Mouse (Mus musculus) MEL (cell line): ENCODE data around the gene Gm9. TPM values are rescaled to one million over a fixed set of nuclear protein-coding genes. Genes with fewer than 3 reads are reported as not detected.

Experiments
- DNase-seq: peaks from one replicate; pipeline ENCODE4 v3.0.0; 2011; ENCODE audit warnings: low read depth, low spot score
- H3K27ac ChIP-seq: 2 replicates; pipeline ENCODE4 v1.5.1; 2012; ENCODE audit warnings: low read depth, mild to moderate bottlenecking, control low read depth, low read length, moderate library complexity; ENCODE audit not compliant: control insufficient read depth
- H3K27me3 ChIP-seq, 2 experiments: fragments of 150-350 bp in 1 of 2; sonication (generic) in 1 of 2; 2 replicates each; pipeline ENCODE4 v1.6.1; 2012; ENCODE audit warnings: low read length in 2 of 2, mild to moderate bottlenecking in 2 of 2, improper control_type of control experiment in 1 of 2, moderate library complexity in 1 of 2; ENCODE audit not compliant: insufficient read depth in 2 of 2, control insufficient read depth in 1 of 2
- H3K36me3 ChIP-seq, 2 experiments: 2 replicates each; pipeline ENCODE4 v1.6.1; 2012 to 2014; ENCODE audit warnings: low read length in 2 of 2, improper control_type of control experiment in 1 of 2, inconsistent platforms in 1 of 2, mild to moderate bottlenecking in 1 of 2; ENCODE audit not compliant: insufficient read depth in 2 of 2, control insufficient read depth in 1 of 2
- H3K4me1 ChIP-seq, 2 experiments: fragments of 150-350 bp in 1 of 2; sonication (generic) in 1 of 2; 2 replicates each; pipeline ENCODE4 v1.6.1; 2012; ENCODE audit warnings: low read length in 2 of 2, improper control_type of control experiment in 1 of 2, mild to moderate bottlenecking in 1 of 2; ENCODE audit not compliant: insufficient read depth in 2 of 2, control insufficient read depth in 1 of 2
- H3K4me3 ChIP-seq, 2 experiments: fragments of 150-350 bp in 1 of 2; sonication (generic) in 1 of 2; 2 replicates each; pipeline ENCODE4 v1.5.1; 2012; ENCODE audit warnings: low read depth in 2 of 2, low read length in 2 of 2, mild to moderate bottlenecking in 2 of 2, moderate library complexity in 2 of 2, control low read depth in 1 of 2, improper control_type of control experiment in 1 of 2; ENCODE audit not compliant: control insufficient read depth in 1 of 2, insufficient read depth in 1 of 2
- H3K79me2 ChIP-seq: 2 replicates; pipeline ENCODE4 v1.6.1; 2012; ENCODE audit warnings: mild to moderate bottlenecking, low read length, moderate library complexity; ENCODE audit not compliant: control insufficient read depth, poor library complexity, insufficient read depth
- H3K9ac ChIP-seq: 2 replicates; pipeline ENCODE4 v1.6.1; 2012; ENCODE audit warnings: low read depth, mild to moderate bottlenecking, control low read depth, low read length, moderate library complexity; ENCODE audit not compliant: control insufficient read depth, poor library complexity, severe bottlenecking
- H3K9me3 ChIP-seq: fragments of 150-350 bp; sonication (generic); replicated peaks from 2 replicates; pipeline ENCODE4 v1.6.1; 2012; ENCODE audit warnings: mild to moderate bottlenecking, low read length, improper control_type of control experiment, moderate library complexity; ENCODE audit not compliant: insufficient read depth
- CHD1 ChIP-seq: IDR thresholded peaks from 2 replicates; pipeline ENCODE4 v1.6.1; 2012; ENCODE audit warnings: low read depth, mild to moderate bottlenecking, inconsistent platforms, low read length, improper control_type of control experiment
- CHD2 ChIP-seq: IDR thresholded peaks from 2 replicates; pipeline ENCODE4 v1.6.1; 2011; ENCODE audit warnings: low read length, improper control_type of control experiment
- CTCF ChIP-seq, 3 experiments: IDR thresholded peaks in 2 of 3; conservative IDR thresholded peaks in 1 of 3; 2 replicates each; pipeline ENCODE4 v1.5.1; 2011 to 2012; ENCODE audit warnings: low read length in 3 of 3, low read depth in 2 of 3, mild to moderate bottlenecking in 2 of 3, improper control_type of control experiment in 1 of 3, inconsistent platforms in 1 of 3, mixed read lengths in 1 of 3, moderate library complexity in 1 of 3; ENCODE audit not compliant: control insufficient read depth in 1 of 3, insufficient read depth in 1 of 3, poor library complexity in 1 of 3, severe bottlenecking in 1 of 3
- ELF1 ChIP-seq: IDR thresholded peaks from 2 replicates; pipeline ENCODE4 v1.6.1; 2014; ENCODE audit warnings: low read depth, mild to moderate bottlenecking, inconsistent platforms, low read length, improper control_type of control experiment, moderate library complexity
- EP300 ChIP-seq, 2 experiments: IDR thresholded peaks; 2 replicates each; pipeline ENCODE4 v1.6.1; 2011; ENCODE audit warnings: improper control_type of control experiment in 2 of 2, low read length in 2 of 2, low read depth in 1 of 2, mild to moderate bottlenecking in 1 of 2
- ETS1 ChIP-seq: IDR thresholded peaks from 2 replicates; pipeline ENCODE4 v1.6.1; 2012; ENCODE audit warnings: low read depth, mild to moderate bottlenecking, inconsistent platforms, low read length, improper control_type of control experiment, moderate library complexity
- GABPA ChIP-seq: IDR thresholded peaks from 2 replicates; pipeline ENCODE4 v1.6.1; 2012; ENCODE audit warnings: low read depth, mild to moderate bottlenecking, inconsistent platforms, low read length, improper control_type of control experiment, moderate library complexity
- GATA1 ChIP-seq: IDR thresholded peaks from 2 replicates; pipeline ENCODE4 v1.6.1; 2011; ENCODE audit warnings: low read depth, low read length, improper control_type of control experiment
- HCFC1 ChIP-seq: IDR thresholded peaks from 2 replicates; pipeline ENCODE4 v1.6.1; 2012; ENCODE audit warnings: low read depth, mild to moderate bottlenecking, inconsistent platforms, low read length, improper control_type of control experiment, moderate library complexity
- JUND ChIP-seq: IDR thresholded peaks from 2 replicates; pipeline ENCODE4 v1.6.1; 2011; ENCODE audit warnings: low read depth, mild to moderate bottlenecking, improper control_type of control experiment, low read length
- KAT2A ChIP-seq: conservative IDR thresholded peaks from 2 replicates; pipeline ENCODE4 v1.6.1; 2012; ENCODE audit warnings: low read depth, low read length, improper control_type of control experiment, inconsistent platforms
- MAX ChIP-seq: IDR thresholded peaks from 2 replicates; pipeline ENCODE4 v1.6.1; 2011; ENCODE audit warnings: low read length, improper control_type of control experiment
- MAZ ChIP-seq: IDR thresholded peaks from 2 replicates; pipeline ENCODE4 v1.6.1; 2012; ENCODE audit warnings: low read depth, mild to moderate bottlenecking, inconsistent platforms, low read length, improper control_type of control experiment
- MEF2A ChIP-seq: IDR thresholded peaks from 2 replicates; pipeline ENCODE4 v1.6.1; 2014; ENCODE audit warnings: low read depth, mild to moderate bottlenecking, inconsistent platforms, low read length, improper control_type of control experiment; ENCODE audit not compliant: poor library complexity, insufficient replicate concordance, severe bottlenecking; ENCODE audit errors: extremely low read depth
- MXI1 ChIP-seq: IDR thresholded peaks from 2 replicates; pipeline ENCODE4 v1.6.1; 2011; ENCODE audit warnings: mild to moderate bottlenecking, low read depth, low read length, improper control_type of control experiment
- MYC ChIP-seq: IDR thresholded peaks from 2 replicates; pipeline ENCODE4 v1.6.1; 2011; ENCODE audit warnings: low read depth, mild to moderate bottlenecking, low read length, improper control_type of control experiment, moderate library complexity
- NELFE ChIP-seq: IDR thresholded peaks from 2 replicates; pipeline ENCODE4 v1.6.1; 2011; ENCODE audit warnings: low read depth, low read length, improper control_type of control experiment
- POLR2A ChIP-seq, 2 experiments: IDR thresholded peaks; 2 replicates each; pipeline ENCODE4 v1.6.1; 2011 to 2012; ENCODE audit warnings: low read length in 2 of 2, mild to moderate bottlenecking in 2 of 2, control low read depth in 1 of 2, improper control_type of control experiment in 1 of 2, low read depth in 1 of 2, moderate library complexity in 1 of 2; ENCODE audit not compliant: control insufficient read depth in 1 of 2, insufficient read depth in 1 of 2, poor library complexity in 1 of 2
- POLR2AphosphoS2 ChIP-seq: IDR thresholded peaks from 2 replicates; pipeline ENCODE4 v1.6.1; 2011; ENCODE audit warnings: low read length, improper control_type of control experiment
- POLR2AphosphoS5 ChIP-seq: IDR thresholded peaks from 2 replicates; pipeline ENCODE4 v1.6.1; 2012; ENCODE audit warnings: low read depth, borderline replicate concordance, mild to moderate bottlenecking, inconsistent platforms, low read length, moderate library complexity, mixed read lengths
- RAD21 ChIP-seq: IDR thresholded peaks from 2 replicates; pipeline ENCODE4 v1.6.1; 2011; ENCODE audit warnings: mild to moderate bottlenecking, low read depth, low read length, improper control_type of control experiment
- RCOR1 ChIP-seq: IDR thresholded peaks from 2 replicates; pipeline ENCODE4 v1.6.1; 2012; ENCODE audit warnings: low read depth, mild to moderate bottlenecking, inconsistent platforms, low read length, improper control_type of control experiment
- SIN3A ChIP-seq: IDR thresholded peaks from 2 replicates; pipeline ENCODE4 v1.6.1; 2012; ENCODE audit warnings: low read length, improper control_type of control experiment, inconsistent platforms
- SMC3 ChIP-seq: IDR thresholded peaks from 2 replicates; pipeline ENCODE4 v1.6.1; 2011; ENCODE audit warnings: low read depth, low read length, improper control_type of control experiment
- TCF12 ChIP-seq: IDR thresholded peaks from 2 replicates; pipeline ENCODE4 v1.6.1; 2014; ENCODE audit warnings: low read depth, mild to moderate bottlenecking, inconsistent platforms, low read length, improper control_type of control experiment, moderate library complexity
- UBTF ChIP-seq: IDR thresholded peaks from 2 replicates; pipeline ENCODE4 v1.6.1; 2012; ENCODE audit warnings: low read depth, mild to moderate bottlenecking, inconsistent platforms, low read length, improper control_type of control experiment, moderate library complexity, borderline replicate concordance; ENCODE audit not compliant: insufficient read depth
- USF1 ChIP-seq: IDR thresholded peaks from 2 replicates; pipeline ENCODE4 v1.6.1; 2014; ENCODE audit warnings: low read depth, mild to moderate bottlenecking, inconsistent platforms, low read length, improper control_type of control experiment, moderate library complexity
- USF2 ChIP-seq, 2 experiments: IDR thresholded peaks; 2 replicates each; pipeline ENCODE4 v1.6.1; 2011 to 2012; ENCODE audit warnings: improper control_type of control experiment in 2 of 2, low read length in 2 of 2, borderline replicate concordance in 1 of 2, inconsistent platforms in 1 of 2, low read depth in 1 of 2, mild to moderate bottlenecking in 1 of 2; ENCODE audit not compliant: insufficient read depth in 1 of 2
- ZC3H11A ChIP-seq: IDR thresholded peaks from 2 replicates; pipeline ENCODE4 v1.6.1; 2012; ENCODE audit warnings: low read depth, mild to moderate bottlenecking, inconsistent platforms, low read length, improper control_type of control experiment
- ZKSCAN1 ChIP-seq: IDR thresholded peaks from 2 replicates; pipeline ENCODE4 v1.6.1; 2012; ENCODE audit warnings: low read depth, mild to moderate bottlenecking, inconsistent platforms, low read length, improper control_type of control experiment, moderate library complexity
- ZMIZ1 ChIP-seq: IDR thresholded peaks from 2 replicates; pipeline ENCODE4 v1.6.1; 2012; ENCODE audit warnings: low read depth, mild to moderate bottlenecking, inconsistent platforms, low read length, improper control_type of control experiment, moderate library complexity
- ZNF384 ChIP-seq: IDR thresholded peaks from 2 replicates; pipeline ENCODE4 v1.6.1; 2012; ENCODE audit warnings: low read depth, mild to moderate bottlenecking, inconsistent platforms, low read length, improper control_type of control experiment
- polyA plus RNA-seq, 2 experiments: library from polyadenylated mRNA; stranded (reverse) in 1 of 2; unstranded in 1 of 2; fragments of >175 nt in 1 of 2; fragments of >200 nt in 1 of 2; gene quantifications; 2 replicates each; pipeline versions ENCODE4 v1.2.1 to v1.2.4; 2012; ENCODE audit warnings: low replicate concordance in 2 of 2, low read depth in 1 of 2; ENCODE audit not compliant: insufficient read length in 2 of 2, insufficient read depth in 1 of 2, missing spikeins in 1 of 2
- total RNA-seq: library from RNA; depleted of rRNA; stranded (reverse); fragments of 300-350 nt; gene quantifications from 2 replicates; pipeline ENCODE4 v1.2.3, GENCODE M21; 2012

Gm9 gene
- total and polyA plus RNA-seq, 3 experiments, result not detected

- peaks cover 0 to 4% of the 10 kb centered on the region in 2 experiments for H3K4me1 ChIP-seq
- 0 out of 2 replicates have a peak, but pooled peaks have one; percentile 3 for TF ChIP-seq USF1
- peak; percentile 90 for TF ChIP-seq ELF1
- peak; percentile 45; the same call in 1 of the 2 replicates for TF ChIP-seq TCF12
- TF ChIP-seq MAX, result 0 out of 2 replicates have a peak, but pooled peaks have one; percentile 37
- peak in 1 of 2 experiments; percentile 63; a peak in 1 of 4 replicates for TF ChIP-seq POLR2A (IDR thresholded peaks at IDR 0.05; ENCODE audit: control insufficient read depth in 1 of 2, insufficient read depth in 1 of 2, low read depth in 1 of 2, low read length in 2 of 2, poor library complexity in 1 of 2)
- no peak for TF ChIP-seq ZMIZ1
- TF ChIP-seq RAD21, result no peak
- TF ChIP-seq JUND, result no peak
- no peak for TF ChIP-seq CHD1
- TF ChIP-seq MAZ, result peak; percentile 49; the same call in 1 of the 2 replicates
- no peak for TF ChIP-seq GATA1
- TF ChIP-seq ZC3H11A, result no peak
- no peak for TF ChIP-seq ZNF384
- peak; percentile 53; the same call in 1 of the 2 replicates for TF ChIP-seq KAT2A
- no peak for TF ChIP-seq USF2 (IDR thresholded peaks at IDR 0.05; ENCODE audit: borderline replicate concordance in 1 of 2, insufficient read depth in 1 of 2, low read depth in 1 of 2, low read length in 2 of 2)
- no peak for TF ChIP-seq SMC3
- TF ChIP-seq EP300 (IDR thresholded peaks at IDR 0.05; ENCODE audit: low read depth in 1 of 2, low read length in 2 of 2), result no peak; a peak in 1 of 4 replicates
- no peak for TF ChIP-seq POLR2AphosphoS5
- TF ChIP-seq SIN3A, result peak; percentile 93
- no peak for TF ChIP-seq UBTF
- 0 out of 2 replicates have a peak, but pooled peaks have one; percentile 38 for TF ChIP-seq POLR2AphosphoS2
- TF ChIP-seq MXI1, result peak; percentile 89
- TF ChIP-seq ETS1, result peak; percentile 21; the same call in 1 of the 2 replicates
- TF ChIP-seq CTCF (IDR thresholded peaks at IDR 0.05 in 2 of 3, conservative IDR thresholded peaks at IDR 0.05 in 1 of 3; ENCODE audit: control insufficient read depth in 1 of 3, insufficient read depth in 1 of 3, low read depth in 2 of 3, low read length in 3 of 3, poor library complexity in 1 of 3, severe bottlenecking in 1 of 3), result no peak
- peak; percentile 89 for TF ChIP-seq HCFC1
- TF ChIP-seq NELFE, result peak; percentile 56
- no peak for TF ChIP-seq ZKSCAN1
- TF ChIP-seq CHD2, result no peak
- TF ChIP-seq RCOR1, result no peak
- 0 out of 2 replicates have a peak, but pooled peaks have one; percentile 29 for TF ChIP-seq MYC
- TF ChIP-seq GABPA, result no peak
- TF ChIP-seq MEF2A, result no peak
Observed at GRCm38 (mm10) chrX:37191105-37191743, 19.6 kb downstream of the Gm9 start, which contains the start of the genes Ndufa1 and Rnf113a1. Gene Ndufa1 (minus strand): TSS chrX:37191163. Gene Rnf113a1 (plus strand): TSS chrX:37191245.

More at GRCm38 (mm10) chrX:37191105-37191743, 19.6 kb downstream of the Gm9 start, which contains the start of the genes Ndufa1 and Rnf113a1:
- Histone ChIP-seq H3K27ac (peak within 1 kb of the TSS; percentile 38), H3K4me3 (peak within 1 kb of the TSS; percentile 92 to 100), H3K9me3 (no peaks in the 10 kb centered on the region), H3K27me3 (no peaks in the 10 kb centered on the region), H3K79me2 (peaks cover 20% of the 10 kb centered on the region), H3K36me3 (peaks cover 0 to 7% of the 10 kb centered on the region in 2 experiments; a peak in 3 of 4 replicates), H3K9ac (peak within 1 kb of the TSS; percentile 81)
- DNase-seq, result peak; percentile 87
